Mouse (Mus musculus) liver, embryonic 14 days (tissue): ENCODE measurements around the gene P4ha3. TPM values are rescaled to one million over a fixed set of nuclear protein-coding genes. Genes with fewer than 3 reads are reported as not detected.

Source experiments
- polyA plus RNA-seq: library from polyadenylated mRNA; depleted of rRNA; stranded (reverse); fragments of >200 nt; gene quantifications from 2 replicates; pipeline ENCODE4 v1.2.3, GENCODE M21; 2012; rRNA removed

P4ha3 gene
- 1.4 and 1.5 TPM in 2 replicates for polyA plus RNA-seq

GRCm38 (mm10) chr7:100285383-100285782 lies at the start of gene P4ha3:
Gene P4ha3, plus strand, starts transcription at chr7:100285520.

Other genes starting within 250 kb of the P4ha3 start
- gene Pold3, start 164.0 kb upstream of the P4ha3 start, polyA plus RNA-seq: 33.4 and 36.7 TPM in 2 replicates
- 2.7 and 3.0 TPM in 2 replicates for gene Lipt2, start 126.2 kb upstream of the P4ha3 start, polyA plus RNA-seq
- gene Kcne3, start 109.0 kb upstream of the P4ha3 start, polyA plus RNA-seq: 0.84 and 1.6 TPM in 2 replicates
- gene Pgm2l1, start 58.1 kb upstream of the P4ha3 start, polyA plus RNA-seq: 2.3 and 2.6 TPM in 2 replicates
- gene C2cd3, start 86.7 kb downstream of the P4ha3 start, polyA plus RNA-seq: 9.3 and 9.8 TPM in 2 replicates
- 18.1 and 20.8 TPM in 2 replicates for gene Ppme1, start 86.8 kb downstream of the P4ha3 start, polyA plus RNA-seq
- gene Ucp3, start 187.5 kb downstream of the P4ha3 start, polyA plus RNA-seq: 0.02 TPM in 1 of 2 replicates, not detected in the other
- 267 and 321 TPM in 2 replicates for gene Ucp2, start 207.8 kb downstream of the P4ha3 start, polyA plus RNA-seq
- gene Dnajb13, start 229.4 kb downstream of the P4ha3 start, polyA plus RNA-seq: 0.50 and 0.53 TPM in 2 replicates